Mouse (Mus musculus) adrenal gland, adult 8-10 months (tissue): ENCODE measurements around the gene Slc25a23. TPM values are rescaled to one million over a fixed set of nuclear protein-coding genes. Genes with fewer than 3 reads are reported as not detected.

Experiments
- DNase-seq: peaks from one replicate; pipeline ENCODE4 v3.0.0; 2022
- total RNA-seq, 4 experiments: library from RNA; stranded (reverse); gene quantifications; 2 replicates each; pipeline ENCODE4 v1.2.4; 2022

Gene Slc25a23
- 100 to 1,000 TPM in 2 of 4 experiments, 10 to 100 TPM in 2; 66.5 to 128 (median 97.6) TPM for total RNA-seq

GRCm38 (mm10) chr17:57059486-57059977 lies at the start of gene Slc25a23:
TSS of gene Slc25a23 (minus strand) at chr17:57059863.
- peak; percentile 58 for DNase-seq

GRCm38 (mm10) chr17:57108666-57109171 lies 49.1 kb upstream of the Slc25a23 start:
- no peak for DNase-seq

- DNase-seq, result no peak
Observed at GRCm38 (mm10) chr17:57108040-57108665, 48.5 kb upstream of the Slc25a23 start.

- no peak for DNase-seq
Observed at GRCm38 (mm10) chr17:57107064-57107463, 47.4 kb upstream of the Slc25a23 start.

- no peak for DNase-seq
Observed at GRCm38 (mm10) chr17:57106035-57106368, 46.3 kb upstream of the Slc25a23 start.

- DNase-seq, result no peak
Observed at GRCm38 (mm10) chr17:57105181-57106034, 45.7 kb upstream of the Slc25a23 start, which contains the start of gene Tnfsf9. TSS of gene Tnfsf9 (plus strand) at chr17:57105325.

GRCm38 (mm10) chr17:57104496-57104895 lies 44.8 kb upstream of the Slc25a23 start:
- no peak for DNase-seq

GRCm38 (mm10) chr17:57102276-57102675 lies 42.6 kb upstream of the Slc25a23 start:
- no peak for DNase-seq

GRCm38 (mm10) chr17:57099629-57100325 lies 40.1 kb upstream of the Slc25a23 start:
- no peak for DNase-seq

GRCm38 (mm10) chr17:57098321-57098720 lies 38.7 kb upstream of the Slc25a23 start:
- DNase-seq, result no peak

- peak; percentile 57 for DNase-seq
Observed at GRCm38 (mm10) chr17:57096623-57096920, 36.9 kb upstream of the Slc25a23 start.

- DNase-seq, result no peak
Observed at GRCm38 (mm10) chr17:57095855-57096622, 36.4 kb upstream of the Slc25a23 start.

GRCm38 (mm10) chr17:57094222-57094621 lies 34.6 kb upstream of the Slc25a23 start:
- no peak for DNase-seq

GRCm38 (mm10) chr17:57087049-57087832 lies 27.6 kb upstream of the Slc25a23 start, which contains the start of gene Tubb4a:
TSS of gene Tubb4a (minus strand) at chr17:57087782.
- DNase-seq, result no peak

- no peak for DNase-seq
Observed at GRCm38 (mm10) chr17:57085970-57086757, 26.5 kb upstream of the Slc25a23 start.

- no peak for DNase-seq
Observed at GRCm38 (mm10) chr17:57082481-57082880, 22.8 kb upstream of the Slc25a23 start.

- no peak for DNase-seq
Observed at GRCm38 (mm10) chr17:57081234-57081842, 21.7 kb upstream of the Slc25a23 start.

GRCm38 (mm10) chr17:57079919-57080318 lies 20.3 kb upstream of the Slc25a23 start:
- DNase-seq, result no peak

- DNase-seq, result no peak
Observed at GRCm38 (mm10) chr17:57078336-57078735, 18.7 kb upstream of the Slc25a23 start, which contains the start of gene Dennd1c. TSS of gene Dennd1c (minus strand) at chr17:57078514.

- DNase-seq, result no peak
Observed at GRCm38 (mm10) chr17:57076916-57077315, 17.3 kb upstream of the Slc25a23 start.
